Mouse (Mus musculus): Measurements from ENCODE around the gene Ces4a. TPM values are rescaled to one million over a fixed set of nuclear protein-coding genes. Genes with fewer than 3 reads are reported as not detected.

The Ces4a gene
- polyA plus RNA-seq, 1 experiment = not detected

DNA sequence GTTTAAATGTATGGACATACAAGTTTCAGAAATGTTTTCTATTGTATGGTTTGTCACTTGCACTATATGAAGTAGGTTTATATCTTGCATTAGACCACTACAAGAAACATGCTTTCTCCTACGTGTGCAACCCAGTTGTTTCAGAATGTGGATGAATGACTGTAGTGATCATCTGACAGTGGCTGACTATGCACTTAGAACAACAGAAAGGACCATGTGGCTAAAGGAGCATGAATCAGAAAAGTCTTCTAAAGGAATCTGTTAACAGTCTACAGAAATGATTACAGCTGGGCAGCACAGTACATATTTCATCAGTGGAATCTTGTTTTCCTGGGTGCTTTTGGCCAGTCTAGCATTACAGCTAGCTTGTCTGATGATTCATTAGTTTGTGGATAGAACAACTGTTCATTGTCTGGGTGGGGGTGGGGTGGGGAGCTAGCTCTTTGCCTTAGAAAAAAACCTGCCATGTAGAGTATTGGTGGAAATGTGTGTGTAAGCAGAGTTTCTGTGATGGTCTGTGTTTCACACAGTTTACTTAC lies 54.9 kb downstream of the Ces4a start:
- TF ChIP-seq FLI1 (IDR thresholded peaks at IDR 0.05; ENCODE audit: low read length) (no peak), GATA1 (IDR thresholded peaks at IDR 0.05; ENCODE audit: borderline replicate concordance, low read length) (no peak)
- H3K9me3 ChIP-seq = no peaks in the 10 kb centered on the region
- peaks cover 20% of the 10 kb centered on the region for H3K4me1 ChIP-seq
- H3K27me3 ChIP-seq (replicated peaks) = no peaks in the 10 kb centered on the region
- peaks cover 21% of the 10 kb centered on the region for H3K36me3 ChIP-seq (replicated peaks; ENCODE audit: low read length)
- H3K4me3 ChIP-seq (replicated peaks) = no peak overlapping the region

DNA sequence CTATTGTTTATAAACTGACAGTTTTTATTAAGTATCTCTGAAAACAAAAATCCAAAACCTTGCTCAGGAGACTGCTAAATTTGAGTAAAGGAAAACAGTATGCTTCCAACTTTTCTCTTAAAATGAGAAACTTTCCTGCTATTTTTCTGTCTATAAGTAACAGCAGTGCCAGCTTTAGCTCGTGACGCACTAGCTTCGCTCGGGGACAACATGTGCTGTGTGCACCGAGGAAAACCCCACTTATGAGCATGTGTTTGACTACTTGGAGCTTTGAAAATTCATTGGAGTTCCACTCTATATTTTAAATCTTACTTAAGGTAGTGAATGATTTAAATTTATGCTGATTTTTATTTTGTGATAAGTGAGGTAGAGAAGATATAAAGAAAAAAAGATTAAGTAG lies 60.6 kb downstream of the Ces4a start:
- Histone ChIP-seq H3K27me3 (replicated peaks) (no peaks in the 10 kb centered on the region), H3K4me1 (peaks cover 21% of the 10 kb centered on the region), H3K4me3 (replicated peaks) (no peak overlapping the region), H3K9me3 (no peaks in the 10 kb centered on the region), H3K36me3 (replicated peaks; ENCODE audit: low read length) (peaks cover 37% of the 10 kb centered on the region)
- no peak for TF ChIP-seq FLI1 (IDR thresholded peaks at IDR 0.05; ENCODE audit: low read length)
- TF ChIP-seq GATA1 (IDR thresholded peaks at IDR 0.05; ENCODE audit: borderline replicate concordance, low read length) = no peak

Other genes with a start within 250 kb of the Ces4a start
- 0.20 TPM in 1 of 2 replicates, not detected in the other for gene Ces2e, start 205.5 kb upstream of the Ces4a start, polyA plus RNA-seq (2012; ENCODE audit: insufficient read depth, low replicate concordance)
- gene Ces2f, start 184.4 kb upstream of the Ces4a start, polyA plus RNA-seq (2012; ENCODE audit: insufficient read depth, low replicate concordance) = 0.01 TPM in 1 of 2 replicates, not detected in the other
- gene Ces2g, start 170.1 kb upstream of the Ces4a start, polyA plus RNA-seq (2012; ENCODE audit: insufficient read depth, low replicate concordance) = 0.11 TPM in 1 of 2 replicates, not detected in the other
- not detected in 2 replicates for gene Ces2h, start 130.9 kb upstream of the Ces4a start, polyA plus RNA-seq (2012; ENCODE audit: insufficient read depth, low replicate concordance)
- gene Ces3a, start 83.2 kb upstream of the Ces4a start, polyA plus RNA-seq (2012; ENCODE audit: insufficient read depth, low replicate concordance) = not detected in 2 replicates
- gene Ces3b, start 48.0 kb upstream of the Ces4a start, polyA plus RNA-seq (2012; ENCODE audit: insufficient read depth, low replicate concordance) = not detected in 2 replicates
- 2.1 and 15.3 TPM in 2 replicates for gene Cbfb, start 38.9 kb downstream of the Ces4a start, polyA plus RNA-seq (2012; ENCODE audit: insufficient read depth, low replicate concordance)
- 1.4 and 2.1 TPM in 2 replicates for gene D230025D16Rik, start 93.3 kb downstream of the Ces4a start, polyA plus RNA-seq (2012; ENCODE audit: insufficient read depth, low replicate concordance)
- gene B3gnt9, start 123.4 kb downstream of the Ces4a start, polyA plus RNA-seq (2012; ENCODE audit: insufficient read depth, low replicate concordance) = 4.9 and 14.6 TPM in 2 replicates
- gene Tradd, start 132.8 kb downstream of the Ces4a start, polyA plus RNA-seq (2012; ENCODE audit: insufficient read depth, low replicate concordance) = 32.6 and 35.8 TPM in 2 replicates
- 6.2 and 8.9 TPM in 2 replicates for gene Fbxl8, start 132.8 kb downstream of the Ces4a start, polyA plus RNA-seq (2012; ENCODE audit: insufficient read depth, low replicate concordance)
- gene Hsf4, start 138.0 kb downstream of the Ces4a start, polyA plus RNA-seq (2012; ENCODE audit: insufficient read depth, low replicate concordance) = 0.73 TPM in 1 of 2 replicates, not detected in the other
- gene Nol3, start 144.3 kb downstream of the Ces4a start, polyA plus RNA-seq (2012; ENCODE audit: insufficient read depth, low replicate concordance) = 0.41 TPM in 1 of 2 replicates, not detected in the other
- gene 4931428F04Rik, start 158.1 kb downstream of the Ces4a start, polyA plus RNA-seq (2012; ENCODE audit: insufficient read depth, low replicate concordance) = 1.6 and 1.8 TPM in 2 replicates
- 76.3 and 141 TPM in 2 replicates for gene Exoc3l, start 164.3 kb downstream of the Ces4a start, polyA plus RNA-seq (2012; ENCODE audit: insufficient read depth, low replicate concordance)
- 39.4 and 41.2 TPM in 2 replicates for gene E2f4, start 165.9 kb downstream of the Ces4a start, polyA plus RNA-seq (2012; ENCODE audit: insufficient read depth, low replicate concordance)
- 0.63 TPM in 1 of 2 replicates, not detected in the other for gene Elmo3, start 173.8 kb downstream of the Ces4a start, polyA plus RNA-seq (2012; ENCODE audit: insufficient read depth, low replicate concordance)
- gene Lrrc29, start 194.5 kb downstream of the Ces4a start, polyA plus RNA-seq (2012; ENCODE audit: insufficient read depth, low replicate concordance) = 13.0 and 15.5 TPM in 2 replicates
- gene Tmem208, start 194.6 kb downstream of the Ces4a start, polyA plus RNA-seq (2012; ENCODE audit: insufficient read depth, low replicate concordance) = 61.6 and 71.6 TPM in 2 replicates
- 78.6 and 155 TPM in 2 replicates for gene Fhod1, start 216.2 kb downstream of the Ces4a start, polyA plus RNA-seq (2012; ENCODE audit: insufficient read depth, low replicate concordance)
- 4.1 and 16.4 TPM in 2 replicates for gene Slc9a5, start 217.0 kb downstream of the Ces4a start, polyA plus RNA-seq (2012; ENCODE audit: insufficient read depth, low replicate concordance)
- 0.02 TPM in 1 of 2 replicates, not detected in the other for gene Plekhg4, start 241.5 kb downstream of the Ces4a start, polyA plus RNA-seq (2012; ENCODE audit: insufficient read depth, low replicate concordance)

All from megakaryocyte, embryonic 14.5 days (primary cell).